Mouse (Mus musculus) cerebellum, adult 18-20 months (tissue): Measurements from ENCODE around the gene Gpc6.
A peak's percentile ranks its signal among the peaks of the same experiment; 100 is the strongest.

ENCODE experiments used
- DNase-seq, 2 experiments: peaks; one replicate each; pipeline ENCODE4 v3.0.0; 2021

The Gpc6 gene

GRCm38 (mm10) chr14:117641853-117642252 lies 716.7 kb downstream of the Gpc6 start:
- DNase-seq: no peak

- no peak for DNase-seq
These were observed 718.0 kb downstream of the Gpc6 start for GRCm38 (mm10) chr14:117643069-117643468.

GRCm38 (mm10) chr14:117648199-117648960 lies 723.3 kb downstream of the Gpc6 start:
- DNase-seq: no peak

GRCm38 (mm10) chr14:117650141-117650540 lies 725.0 kb downstream of the Gpc6 start:
- DNase-seq: no peak

- DNase-seq: no peak
These were observed 726.2 kb downstream of the Gpc6 start for GRCm38 (mm10) chr14:117651271-117651670.

- no peak for DNase-seq
These were observed 726.8 kb downstream of the Gpc6 start for GRCm38 (mm10) chr14:117651938-117652337.

GRCm38 (mm10) chr14:117655382-117655781 lies 730.3 kb downstream of the Gpc6 start:
- no peak for DNase-seq

GRCm38 (mm10) chr14:117659198-117659761 lies 734.2 kb downstream of the Gpc6 start:
- DNase-seq: no peak

GRCm38 (mm10) chr14:117662261-117662660 lies 737.1 kb downstream of the Gpc6 start:
- no peak for DNase-seq

- no peak for DNase-seq
These were observed 739.7 kb downstream of the Gpc6 start for GRCm38 (mm10) chr14:117664796-117665195.

- DNase-seq: no peak
These were observed 741.0 kb downstream of the Gpc6 start for GRCm38 (mm10) chr14:117666126-117666525.

GRCm38 (mm10) chr14:117673541-117673940 lies 748.4 kb downstream of the Gpc6 start:
- no peak for DNase-seq

GRCm38 (mm10) chr14:117674482-117674881 lies 749.4 kb downstream of the Gpc6 start:
- DNase-seq: no peak

- no peak for DNase-seq
These were observed 754.8 kb downstream of the Gpc6 start for GRCm38 (mm10) chr14:117679926-117680325.

GRCm38 (mm10) chr14:117681321-117681921 lies 756.3 kb downstream of the Gpc6 start:
- no peak for DNase-seq

GRCm38 (mm10) chr14:117683149-117683548 lies 758.0 kb downstream of the Gpc6 start:
- no peak for DNase-seq

GRCm38 (mm10) chr14:117689848-117690247 lies 764.7 kb downstream of the Gpc6 start:
- DNase-seq: no peak

- no peak for DNase-seq
These were observed 770.5 kb downstream of the Gpc6 start for GRCm38 (mm10) chr14:117695565-117695964.

GRCm38 (mm10) chr14:117700670-117701280 lies 775.7 kb downstream of the Gpc6 start:
- no peak for DNase-seq

- no peak for DNase-seq
These were observed 783.7 kb downstream of the Gpc6 start for GRCm38 (mm10) chr14:117708817-117709216.

GRCm38 (mm10) chr14:117710463-117710911 lies 785.4 kb downstream of the Gpc6 start:
- DNase-seq: peak; percentile 29 to 36

GRCm38 (mm10) chr14:117712311-117712710 lies 787.2 kb downstream of the Gpc6 start:
- DNase-seq: no peak

GRCm38 (mm10) chr14:117714165-117714564 lies 789.0 kb downstream of the Gpc6 start:
- DNase-seq: no peak

- DNase-seq: no peak
These were observed 791.2 kb downstream of the Gpc6 start for GRCm38 (mm10) chr14:117716305-117716704.
